In genomic region chr6:95709106-95709505, GRCm38 (mm10) we compare ENCODE assay signal across 22 mouse cellular contexts. TPM values are rescaled to one million over a fixed set of nuclear protein-coding genes. Genes with fewer than 3 reads are reported as not detected.
DNase-seq lines count a peak whose midpoint lies in the region; ATAC-seq and TF ChIP-seq lines count a peak whose summit lies in the region.
"Had no signal": no experiment of that assay in that cellular context is flagged by ENCODE, and none has a peak within 500 bp of the region (broad histone marks: within the 10 kb centered on the region; RNA-seq: fewer than 3 reads in every experiment).

No protein-coding gene starts in this region.

- no peaks in the 10 kb centered on the region for H3K36me3 ChIP-seq in heart, embryonic 10.5 days
- no peaks in the 10 kb centered on the region for H3K36me3 ChIP-seq in kidney, embryonic 16.5 days (ENCODE audit: insufficient read depth, low read length)
- no peaks in the 10 kb centered on the region for H3K36me3 ChIP-seq in kidney, embryonic 14.5 days (ENCODE audit: control insufficient read depth, insufficient read depth, low read length)
- no peaks in the 10 kb centered on the region for H3K36me3 ChIP-seq in ES-E14 (ENCODE audit: control insufficient read depth, insufficient read depth, low read length, poor library complexity, severe bottlenecking)
- no peaks in the 10 kb centered on the region for H3K36me3 ChIP-seq in intestine, embryonic 16.5 days (ENCODE audit: control insufficient read depth, insufficient read depth, low read length)
- H3K36me3 ChIP-seq: limb, embryonic 15.5 days; neural tube, embryonic 15.5 days had no signal

- H3K4me2 ChIP-seq in kidney, embryonic 16.5 days (replicated peaks; ENCODE audit: low read depth, low read length) = no peak overlapping the region
- no peak overlapping the region for H3K4me2 ChIP-seq in kidney, embryonic 14.5 days (replicated peaks; ENCODE audit: low read depth, low read length)
- peak overlapping the region; percentile 23 for H3K4me2 ChIP-seq in intestine, embryonic 16.5 days (ENCODE audit: low read depth, low read length)
- H3K4me2 ChIP-seq: limb, embryonic 15.5 days; neural tube, embryonic 15.5 days had no signal

- H3K9ac ChIP-seq in kidney, embryonic 16.5 days (replicated peaks; ENCODE audit: low read length) = no peak overlapping the region
- no peak overlapping the region for H3K9ac ChIP-seq in kidney, embryonic 14.5 days (ENCODE audit: low read depth, low read length)
- H3K9ac ChIP-seq in ES-E14 (ENCODE audit: insufficient read depth, low read depth, low read length, poor library complexity, severe bottlenecking) = no peak overlapping the region
- 0 out of 2 replicates have a peak overlapping the region, but pooled peaks have one; percentile 6 for H3K9ac ChIP-seq in intestine, embryonic 16.5 days (ENCODE audit: low read depth, low read length)
- H3K9ac ChIP-seq: limb, embryonic 15.5 days; neural tube, embryonic 15.5 days had no signal

- WGBS in heart, embryonic 10.5 days = 78% methylated on average over 5 of the region's 5 CpGs
- WGBS in kidney, embryonic 16.5 days = 57% methylated on average over 5 of the region's 5 CpGs
- WGBS in kidney, embryonic 14.5 days = 43% methylated on average over 5 of the region's 5 CpGs
- 65% methylated on average over 5 of the region's 5 CpGs for WGBS in intestine, embryonic 16.5 days

- H3K4me1 ChIP-seq in heart, embryonic 10.5 days = peaks cover 51% of the 10 kb centered on the region
- peaks cover 51% of the 10 kb centered on the region for H3K4me1 ChIP-seq in kidney, embryonic 16.5 days (ENCODE audit: insufficient read depth, low read length)
- peaks cover 47% of the 10 kb centered on the region for H3K4me1 ChIP-seq in kidney, embryonic 14.5 days (ENCODE audit: control insufficient read depth, insufficient read depth, low read length)
- peaks cover 5 to 23% of the 10 kb centered on the region in 2 experiments; a peak in 2 of 4 replicates for H3K4me1 ChIP-seq in ES-E14 (ENCODE audit: control insufficient read depth in 2 of 2, insufficient read depth in 2 of 2, low read length in 2 of 2, poor library complexity in 1 of 2)
- H3K4me1 ChIP-seq in intestine, embryonic 16.5 days (ENCODE audit: control insufficient read depth, insufficient read depth, low read length) = peaks cover 20% of the 10 kb centered on the region; the same call in 1 of the 2 replicates
- H3K4me1 ChIP-seq: neural tube, embryonic 15.5 days had no signal

- H3K27ac ChIP-seq in heart, embryonic 10.5 days = peak overlapping the region; percentile 67
- H3K27ac ChIP-seq in kidney, embryonic 16.5 days (ENCODE audit: low read length) = 0 out of 2 replicates have a peak overlapping the region, but pooled peaks have one; percentile 28
- no peak overlapping the region for H3K27ac ChIP-seq in kidney, embryonic 14.5 days (ENCODE audit: low read depth, low read length)
- H3K27ac ChIP-seq in ES-E14 (ENCODE audit: insufficient read depth, low read depth, low read length, poor library complexity, severe bottlenecking) = peak overlapping the region; percentile 28; the same call in 1 of the 2 replicates
- H3K27ac ChIP-seq in intestine, embryonic 16.5 days (ENCODE audit: low read length) = peak overlapping the region; percentile 83
- H3K27ac ChIP-seq: layer of hippocampus, adult 2 months; limb, embryonic 15.5 days; neural tube, embryonic 15.5 days had no signal

- no peaks in the 10 kb centered on the region for H3K27me3 ChIP-seq in heart, embryonic 10.5 days (ENCODE audit: insufficient read depth, poor library complexity, severe bottlenecking)
- no peaks in the 10 kb centered on the region for H3K27me3 ChIP-seq in kidney, embryonic 16.5 days (ENCODE audit: insufficient read depth, low read length)
- H3K27me3 ChIP-seq in kidney, embryonic 14.5 days (ENCODE audit: control insufficient read depth, insufficient read depth, low read length) = no peaks in the 10 kb centered on the region
- H3K27me3 ChIP-seq in intestine, embryonic 16.5 days (replicated peaks; ENCODE audit: control insufficient read depth, insufficient read depth, low read length) = no peaks in the 10 kb centered on the region
- H3K27me3 ChIP-seq: limb, embryonic 15.5 days; neural tube, embryonic 15.5 days had no signal

- H3K4me3 ChIP-seq in heart, embryonic 10.5 days = no peak overlapping the region
- no peak overlapping the region for H3K4me3 ChIP-seq in kidney, embryonic 16.5 days (ENCODE audit: low read length)
- H3K4me3 ChIP-seq in kidney, embryonic 14.5 days (ENCODE audit: low read length) = no peak overlapping the region
- H3K4me3 ChIP-seq in ES-E14 (ENCODE audit: insufficient read depth in 1 of 2, low read depth in 1 of 2, low read length in 2 of 2, poor library complexity in 1 of 2, severe bottlenecking in 1 of 2) = no peak overlapping the region
- H3K4me3 ChIP-seq in intestine, embryonic 16.5 days (ENCODE audit: low read length) = no peak overlapping the region
- H3K4me3 ChIP-seq: layer of hippocampus, adult 2 months; limb, embryonic 15.5 days; neural tube, embryonic 15.5 days had no signal

- DNase-seq in heart, embryonic 10.5 days (ENCODE audit: low spot score) = no peak
- no peak for DNase-seq in heart, postnatal 14 days
- no peak for DNase-seq in ES-E14 (ENCODE audit: low read depth, low spot score)
- DNase-seq in cerebellum, postnatal 36 days = no peak
- DNase-seq: B cell, adult 2 months; cerebellum, adult 18-20 months; cerebellum, postnatal 25 days; gastrocnemius, postnatal 14 days; heart, postnatal 4 days; layer of hippocampus, postnatal 36 days; lung, adult 2 months; spleen, adult 18-20 months; thymus, adult 18-20 months; thymus, postnatal 4 days had no signal

- H3K9me3 ChIP-seq in heart, embryonic 10.5 days = no peaks in the 10 kb centered on the region
- H3K9me3 ChIP-seq in kidney, embryonic 16.5 days (ENCODE audit: low read length) = no peaks in the 10 kb centered on the region
- H3K9me3 ChIP-seq in kidney, embryonic 14.5 days (ENCODE audit: control insufficient read depth, low read length) = no peaks in the 10 kb centered on the region
- H3K9me3 ChIP-seq in ES-E14 (ENCODE audit: control insufficient read depth, insufficient read depth, low read depth, low read length) = no peaks in the 10 kb centered on the region
- H3K9me3 ChIP-seq in intestine, embryonic 16.5 days (ENCODE audit: control insufficient read depth, low read length) = no peaks in the 10 kb centered on the region
- H3K9me3 ChIP-seq: limb, embryonic 15.5 days; neural tube, embryonic 15.5 days had no signal

- intact Hi-C loops in heart, postnatal 14 days (cut with DNase I) = no loop called here

- in situ Hi-C loops in ES-E14 (cut with MboI; ENCODE audit: low sequenced_read_pairs in 2 of 2, unreplicated experiment in 2 of 2) = no loop called here

- ATAC-seq in kidney, embryonic 16.5 days (ENCODE audit: low FRiP score, low TSS enrichment) = no peak
- ATAC-seq in kidney, embryonic 14.5 days (ENCODE audit: low FRiP score, low TSS enrichment) = no peak
- peak; percentile 89 for ATAC-seq in intestine, embryonic 16.5 days
- ATAC-seq: hindbrain, embryonic 16.5 days; midbrain, embryonic 16.5 days had no signal

TF ChIP-seq in ES-E14, 5 proteins besides CTCF, POLR2A, EP300 and RAD21:
- TF ChIP-seq MAFK (IDR thresholded peaks at IDR 0.05; ENCODE audit: insufficient read depth, low read depth, low read length) = no peak
- TF ChIP-seq ZNF384 (IDR thresholded peaks at IDR 0.05; ENCODE audit: low read depth, low read length) = no peak
- no peak for TF ChIP-seq CHD2 (IDR thresholded peaks at IDR 0.05; ENCODE audit: low read depth, low read length)
- TF ChIP-seq ZC3H11A (IDR thresholded peaks at IDR 0.05; ENCODE audit: borderline replicate concordance, low read depth, low read length) = no peak
- TF ChIP-seq HCFC1 (IDR thresholded peaks at IDR 0.05; ENCODE audit: borderline replicate concordance, insufficient read depth, low read length) = no peak

RNA-seq across cellular contexts. Expression of gene Suclg2, which starts 9.5 kb away (rescaled TPM):
- polyA plus RNA-seq in heart, embryonic 10.5 days (2016; fragmentation: Nextera tagmentation; extraction: Ambion mirVana) = 76.4 and 90.3 TPM in 2 replicates
- total RNA-seq in heart, postnatal 14 days (2021) = 100 to 1,000 TPM; 103 to 106 TPM
- 121 and 128 TPM in 2 replicates for polyA plus RNA-seq in kidney, embryonic 16.5 days (2015; fragmentation: Nextera tagmentation; extraction: Ambion mirVana)
- 84.0 and 112 TPM in 2 replicates for polyA plus RNA-seq in kidney, embryonic 14.5 days (2014; fragmentation: Nextera tagmentation; extraction: Ambion mirVana)
- 42.9 and 52.8 TPM in 2 replicates for total RNA-seq in ES-E14 (2012; rRNA removed)
- 130 TPM in 2 replicates for polyA plus RNA-seq in intestine, embryonic 16.5 days (2015; fragmentation: Nextera tagmentation; extraction: Ambion mirVana)
